Mouse (Mus musculus) NIH3T3 (cell line): ENCODE data around the gene Spsb2.
A peak's percentile ranks its signal among the peaks of the same experiment; 100 is the strongest.
"Not testable (repeated sequence)": the region's sequence is repeated elsewhere in the genome, so short reads cannot be mapped to it uniquely, and the experiment has no call there.

ENCODE experiments used
- DNase-seq: peaks from one replicate; pipeline ENCODE4 v3.0.0-alpha.2; 2012; ENCODE audit warnings: low read depth

The Spsb2 gene

DNA sequence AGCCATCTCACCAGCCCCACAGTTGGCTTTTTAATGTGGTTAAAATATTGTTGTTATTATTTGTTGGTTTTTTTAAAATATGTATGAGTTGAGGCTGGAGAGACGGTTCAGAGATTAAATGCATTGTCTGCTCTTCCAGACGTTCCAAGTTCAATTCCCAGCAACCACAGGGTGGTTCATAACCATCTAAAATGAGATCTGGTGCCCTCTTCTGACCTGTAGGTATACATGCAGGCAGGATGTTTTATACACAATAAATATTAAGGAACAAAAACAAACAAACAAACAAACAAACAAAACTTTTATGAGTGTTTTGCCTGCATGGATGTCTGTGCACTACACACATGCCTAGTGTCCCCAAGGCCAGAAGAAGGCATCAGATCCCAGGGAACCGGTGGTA lies 5.4 kb upstream of the Spsb2 start:
- no peak for DNase-seq

DNA sequence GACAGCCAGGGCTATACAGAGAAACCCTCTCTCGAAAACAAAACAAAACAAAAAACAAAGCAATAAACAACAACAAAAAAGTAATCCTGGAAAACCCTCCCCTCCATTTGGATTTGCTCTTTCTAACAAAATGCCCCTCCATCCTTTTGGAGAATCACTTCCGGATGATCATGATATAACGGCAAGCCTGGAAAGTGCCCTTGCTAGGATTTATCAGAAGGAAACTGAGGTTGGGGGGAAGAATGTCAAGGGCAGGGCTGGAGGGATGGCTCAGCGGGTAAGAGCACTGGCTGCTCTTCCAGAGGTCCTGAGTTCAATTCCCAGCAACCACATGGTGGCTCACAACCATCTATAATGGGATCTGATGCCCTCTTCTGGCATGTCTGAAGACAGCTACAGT lies 4.8 kb upstream of the Spsb2 start:
- not testable (repeated sequence) for DNase-seq

DNA sequence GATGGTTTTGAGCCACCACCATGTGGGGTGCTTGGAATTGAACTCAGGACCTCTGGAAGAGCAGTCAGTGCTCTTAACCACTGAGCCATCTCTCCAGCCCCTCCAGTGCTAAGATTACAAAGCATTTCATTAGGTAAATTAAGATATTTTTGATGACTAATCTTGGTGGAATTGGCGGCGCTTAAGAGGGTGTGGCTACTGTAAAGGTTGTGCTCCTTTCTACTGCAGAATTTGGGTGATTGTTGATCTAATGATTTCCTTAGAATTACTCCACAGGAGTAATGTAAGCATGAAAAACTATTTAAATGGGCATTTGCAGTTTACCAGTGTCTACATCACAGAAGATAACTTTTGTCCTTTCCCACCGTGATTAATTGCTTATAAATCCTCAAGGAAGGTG lies 4.1 kb upstream of the Spsb2 start:
- no peak for DNase-seq

DNA sequence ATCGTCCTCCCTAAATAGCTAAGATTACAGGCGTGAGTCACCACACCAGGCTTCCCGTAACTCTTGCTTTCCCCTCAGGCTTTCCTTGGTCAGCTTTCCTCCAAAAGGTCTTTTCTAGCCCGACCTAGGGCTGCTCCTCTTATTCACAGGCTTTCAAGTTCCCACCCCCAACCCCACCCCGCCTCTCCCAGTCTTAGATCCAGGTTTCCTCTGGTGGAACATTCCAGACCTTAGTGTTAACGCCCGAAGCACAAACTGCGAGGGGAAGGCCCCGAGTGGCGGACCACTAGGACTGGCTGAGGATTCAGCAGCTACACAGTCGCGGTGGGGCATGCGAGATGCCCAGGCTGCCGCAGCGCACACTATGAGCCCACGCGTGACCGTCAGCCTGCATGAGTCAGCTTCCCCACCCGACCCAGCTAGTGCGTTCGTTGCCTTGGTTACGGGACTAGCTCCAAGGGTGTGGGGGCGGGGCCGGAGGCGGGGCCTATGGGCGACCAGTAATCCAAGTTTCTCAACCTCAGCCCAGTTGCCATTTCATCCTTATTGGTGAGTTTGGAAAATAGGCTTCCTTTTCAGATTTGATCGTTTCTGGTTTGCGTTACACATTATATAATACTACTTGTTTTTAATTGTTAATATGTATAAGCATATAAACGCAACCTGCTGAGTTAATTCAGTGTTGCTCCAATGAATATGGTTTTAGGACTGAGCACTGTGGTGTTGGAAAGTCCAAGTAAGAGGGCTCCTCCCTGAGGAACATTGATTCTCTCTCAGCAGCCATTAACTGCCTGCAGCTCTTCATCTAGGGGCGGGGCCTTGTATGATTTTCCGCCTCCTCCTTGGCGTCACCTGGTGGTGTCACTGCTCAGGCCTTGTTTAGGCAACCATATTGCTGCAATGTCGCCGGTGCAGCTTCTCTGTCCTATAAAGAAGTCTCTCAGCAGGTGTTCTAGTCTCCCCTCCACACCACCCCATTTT lies 2.8 kb upstream of the Spsb2 start:
- peak; percentile 100 for DNase-seq

DNA sequence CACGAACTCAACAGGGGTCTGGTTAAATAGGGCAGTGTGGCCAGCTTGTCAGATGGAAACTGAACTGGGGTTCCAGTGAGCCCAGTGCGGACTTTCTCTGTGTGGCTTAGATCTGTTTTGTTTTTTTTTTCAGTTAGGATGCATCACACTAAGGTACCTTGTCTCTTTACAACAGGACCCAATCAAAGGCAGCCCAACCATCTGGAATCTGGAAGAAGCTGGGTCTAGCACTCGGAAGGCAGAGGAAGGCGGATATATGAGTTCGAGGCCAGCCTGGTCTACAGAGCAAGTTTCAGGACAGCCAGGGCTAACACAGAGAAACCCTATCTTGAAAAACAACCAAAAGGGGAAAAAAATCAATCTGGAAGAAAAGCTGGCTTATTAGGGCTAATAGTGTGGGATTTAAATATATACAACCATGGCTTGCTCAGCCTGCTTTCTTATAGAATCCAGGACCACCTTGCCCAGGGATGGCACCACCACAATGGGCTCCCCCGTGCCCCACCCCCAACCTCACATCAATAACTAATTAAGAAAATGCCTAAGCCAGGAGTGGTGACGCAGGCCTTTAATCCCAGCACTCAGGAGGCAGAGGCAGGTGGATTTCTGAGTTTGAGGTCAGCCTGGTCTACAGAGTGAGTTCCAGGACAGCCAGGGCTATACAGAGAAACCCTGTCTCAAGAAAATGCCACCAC lies 1.9 kb upstream of the Spsb2 start:
- no peak for DNase-seq

DNA sequence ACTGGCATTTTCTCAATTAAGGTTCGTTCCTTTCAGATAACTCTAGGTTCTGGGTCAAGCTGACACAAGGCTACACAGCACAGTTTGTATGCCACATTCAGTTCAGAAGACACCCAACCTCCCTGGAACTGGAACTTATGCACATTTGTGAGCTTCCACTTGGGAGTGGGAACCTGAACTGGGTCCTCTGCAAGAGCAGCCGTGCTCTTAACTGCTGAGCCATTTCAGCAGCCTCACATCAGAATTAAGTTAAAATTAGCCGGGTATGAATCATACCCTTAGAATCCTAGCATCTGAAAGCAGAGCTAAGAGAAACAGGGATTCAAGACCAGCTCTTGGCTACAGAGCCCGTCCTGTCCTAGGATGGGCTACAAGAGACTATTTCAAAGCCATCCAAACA lies 1.1 kb upstream of the Spsb2 start:
- peak; percentile 76 for DNase-seq

DNA sequence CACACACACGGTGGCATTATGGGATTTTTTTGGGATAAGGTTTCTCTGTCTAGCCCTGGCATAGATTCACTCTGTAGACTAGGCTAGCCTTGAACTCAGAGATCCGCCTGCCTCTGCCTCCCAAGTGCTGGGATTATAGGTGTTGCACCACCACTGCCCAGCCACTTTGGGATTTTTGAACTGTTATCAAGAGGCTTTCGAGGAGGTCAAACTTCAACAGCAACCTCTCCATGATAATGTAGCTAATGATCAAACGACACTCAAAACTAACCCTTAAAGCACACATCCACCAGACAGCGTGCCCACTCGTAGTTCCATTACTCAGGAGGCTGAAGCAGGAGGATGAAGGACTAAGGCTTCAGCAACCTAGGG lies 489 bp upstream of the Spsb2 start:
- DNase-seq = no peak

DNA sequence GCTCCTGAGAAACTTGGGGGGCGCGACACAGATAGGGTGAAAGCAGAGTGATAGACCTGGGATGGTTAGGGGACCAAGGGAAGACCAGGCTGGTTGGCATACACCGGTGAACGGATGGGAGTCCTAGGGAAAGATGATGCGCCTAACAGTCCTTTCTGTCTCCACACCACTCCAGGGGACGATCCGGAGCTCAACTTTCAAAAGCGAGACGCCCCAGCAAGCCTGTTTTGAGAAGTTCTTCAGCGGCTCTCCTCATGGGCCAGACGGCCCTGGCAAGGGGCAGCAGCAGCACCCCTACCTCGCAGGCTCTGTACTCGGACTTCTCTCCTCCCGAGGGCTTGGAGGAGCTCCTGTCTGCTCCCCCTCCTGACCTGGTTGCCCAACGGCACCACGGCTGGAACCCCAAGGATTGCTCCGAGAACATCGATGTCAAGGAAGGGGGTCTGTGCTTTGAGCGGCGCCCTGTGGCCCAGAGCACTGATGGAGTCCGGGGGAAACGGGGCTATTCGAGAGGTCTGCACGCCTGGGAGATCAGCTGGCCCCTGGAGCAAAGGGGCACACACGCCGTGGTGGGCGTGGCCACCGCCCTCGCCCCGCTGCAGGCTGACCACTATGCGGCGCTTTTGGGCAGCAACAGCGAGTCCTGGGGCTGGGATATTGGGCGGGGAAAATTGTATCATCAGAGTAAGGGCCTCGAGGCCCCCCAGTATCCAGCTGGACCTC lies 752 bp downstream of the Spsb2 start:
- peak; percentile 96 for DNase-seq

DNA sequence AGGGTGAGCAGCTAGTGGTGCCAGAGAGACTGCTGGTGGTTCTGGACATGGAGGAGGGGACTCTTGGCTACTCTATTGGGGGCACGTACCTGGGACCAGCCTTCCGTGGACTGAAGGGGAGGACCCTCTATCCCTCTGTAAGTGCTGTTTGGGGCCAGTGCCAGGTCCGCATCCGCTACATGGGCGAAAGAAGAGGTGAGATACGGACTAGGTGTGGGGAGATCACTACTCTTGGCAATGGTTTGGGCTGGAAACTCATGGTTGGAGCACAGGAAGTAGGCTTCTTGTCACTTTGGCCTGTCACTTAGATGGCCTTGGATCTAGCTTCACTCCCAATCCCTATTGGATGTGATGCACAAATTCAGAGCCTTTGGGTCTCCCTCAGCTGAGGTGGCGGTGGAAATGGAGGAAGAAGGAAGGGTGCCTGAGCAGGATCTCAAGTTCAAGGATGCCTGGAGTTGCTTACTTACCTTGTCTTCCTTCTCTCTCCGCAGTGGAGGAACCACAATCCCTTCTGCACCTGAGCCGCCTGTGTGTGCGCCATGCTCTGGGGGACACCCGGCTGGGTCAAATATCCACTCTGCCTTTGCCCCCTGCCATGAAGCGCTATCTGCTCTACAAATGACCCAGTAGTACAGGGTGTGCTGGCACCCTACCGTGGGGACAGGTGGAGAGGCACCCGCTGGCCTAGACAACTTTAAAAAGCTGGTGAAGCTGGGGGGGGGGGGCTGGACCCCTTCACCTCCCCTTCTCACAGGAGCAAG lies 1.5 kb downstream of the Spsb2 start:
- no peak for DNase-seq

DNA sequence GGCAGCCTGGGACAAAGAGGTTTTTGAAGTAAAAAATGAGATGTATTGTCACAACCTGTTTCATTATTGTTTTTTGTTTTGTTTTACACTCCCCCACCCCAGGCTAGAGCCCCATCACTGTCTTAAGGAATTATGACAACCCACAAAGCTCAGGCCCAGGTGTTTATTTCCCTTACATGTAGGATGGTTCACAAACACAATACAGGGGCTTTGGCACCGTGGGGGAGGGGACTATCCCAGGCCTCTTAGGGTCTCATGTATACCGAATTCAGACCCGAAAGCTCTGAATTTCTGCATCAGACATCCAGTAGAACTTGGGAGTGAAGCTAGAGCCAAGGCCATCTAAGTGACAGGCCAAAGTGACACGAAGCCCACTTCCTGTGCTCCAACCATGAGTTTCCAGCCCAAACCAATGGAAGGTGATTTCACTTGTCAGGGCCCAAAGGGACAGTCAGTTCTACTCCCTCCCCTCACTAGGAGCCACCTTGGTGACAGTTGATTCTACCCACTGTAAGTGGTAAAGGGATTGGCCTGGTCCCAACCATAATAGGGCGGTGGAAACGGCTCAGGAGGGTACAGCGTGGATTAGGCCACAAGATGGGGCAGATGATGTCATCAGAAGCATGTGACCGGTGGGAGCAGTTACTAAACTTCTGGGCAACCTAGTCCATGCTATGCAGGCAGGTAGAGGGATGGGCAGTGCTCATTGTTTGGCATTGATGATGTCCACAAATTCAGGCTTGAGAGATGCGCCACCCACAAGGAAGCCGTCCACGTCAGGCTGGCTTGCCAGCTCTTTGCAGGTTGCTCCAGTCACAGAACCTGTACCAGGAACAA lies 2.3 kb downstream of the Spsb2 start:
- not testable (repeated sequence) for DNase-seq

DNA sequence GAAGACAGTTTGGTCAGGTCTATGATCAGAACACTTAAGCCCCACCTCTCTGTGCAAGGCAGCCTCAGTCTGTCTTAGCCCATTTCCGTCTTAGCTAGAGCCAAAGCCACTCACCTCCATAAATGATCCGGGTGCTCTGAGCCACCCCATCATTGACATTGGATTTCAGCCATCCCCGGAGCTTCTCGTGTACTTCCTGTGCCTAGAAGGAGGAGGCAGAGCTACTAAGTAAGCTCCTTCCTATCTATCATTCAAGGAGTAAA lies 2.9 kb downstream of the Spsb2 start:
- no peak for DNase-seq

DNA sequence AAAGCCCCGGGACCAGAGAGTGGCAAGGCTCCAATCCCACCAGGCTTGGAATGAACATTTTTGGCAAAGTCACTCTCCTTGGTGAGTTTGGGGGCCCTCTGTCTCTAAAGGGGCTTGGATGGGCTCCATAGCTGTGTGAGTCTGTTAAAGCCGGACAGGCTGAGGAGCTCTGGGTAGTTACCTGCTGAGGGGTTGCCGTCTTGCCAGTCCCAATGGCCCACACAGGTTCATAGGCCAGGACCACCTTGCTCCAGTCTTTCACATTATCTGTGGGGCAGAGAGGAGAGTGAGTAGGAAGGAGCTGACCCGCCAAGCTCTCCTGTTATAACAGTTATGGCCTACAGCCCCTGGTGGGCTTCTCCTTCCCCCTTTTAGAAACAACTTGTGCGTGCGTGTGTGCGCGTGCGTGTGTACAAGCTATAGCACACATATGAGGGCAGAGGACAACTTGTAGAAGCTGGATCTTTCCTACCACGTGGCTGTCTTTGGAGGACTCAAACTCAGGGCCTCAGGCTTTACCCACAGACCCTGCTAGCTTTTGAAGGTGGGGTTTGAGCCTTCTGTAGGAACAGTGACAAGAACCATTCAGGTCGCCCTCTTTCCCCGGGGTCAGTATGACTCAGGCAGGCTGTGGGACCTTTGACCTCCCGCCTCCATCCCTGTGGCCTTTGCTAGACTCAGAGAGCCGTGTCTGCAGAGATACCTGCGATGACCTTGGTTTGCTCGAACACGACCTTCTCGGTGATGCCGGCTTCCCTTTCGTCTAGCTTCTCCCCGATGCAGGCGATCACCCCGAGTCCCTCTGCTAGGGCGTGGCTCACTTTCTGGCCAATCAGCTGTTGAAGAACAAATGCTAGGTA lies 3.5 kb downstream of the Spsb2 start:
- DNase-seq = no peak

DNA sequence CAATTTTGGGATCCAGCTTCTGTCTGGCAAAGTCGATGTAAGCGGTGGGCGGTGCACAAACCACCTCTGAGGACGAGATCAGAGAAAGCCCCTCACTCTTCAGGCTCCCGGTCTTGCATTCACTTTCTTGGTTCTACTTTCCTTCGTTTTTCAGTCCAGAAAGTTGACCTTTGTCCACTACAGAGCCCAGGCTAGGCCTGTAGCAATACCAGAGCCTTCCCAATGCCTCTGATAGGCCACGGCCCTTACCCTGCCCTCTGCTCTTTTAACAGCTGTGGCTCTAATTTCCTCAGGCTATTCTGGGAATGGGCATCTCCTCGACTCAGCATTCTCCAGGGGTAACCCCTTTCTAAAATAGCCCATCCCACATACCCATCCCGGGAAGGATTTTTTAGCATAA lies 4.4 kb downstream of the Spsb2 start:
- no peak for DNase-seq

DNA sequence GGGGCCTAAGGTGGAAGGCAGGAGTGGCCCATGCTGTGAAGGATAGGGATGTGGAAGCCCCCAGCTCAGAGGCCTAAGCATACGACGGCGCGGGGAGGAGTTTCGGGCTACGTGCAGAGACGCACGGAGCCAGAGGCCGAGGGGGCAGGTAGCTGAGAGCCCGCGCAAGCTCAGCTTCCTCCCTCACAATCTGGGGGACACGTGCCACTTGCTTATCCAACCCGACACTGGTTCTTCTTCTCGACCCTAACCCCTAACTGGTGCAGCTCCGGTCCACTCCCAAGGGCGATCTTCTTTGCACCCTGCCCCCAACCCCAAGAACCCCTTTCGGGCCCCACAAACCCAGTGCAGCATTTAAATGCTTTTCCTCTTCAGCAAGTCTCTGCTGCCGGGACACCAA lies 5.0 kb downstream of the Spsb2 start:
- DNase-seq = peak; percentile 83

DNA sequence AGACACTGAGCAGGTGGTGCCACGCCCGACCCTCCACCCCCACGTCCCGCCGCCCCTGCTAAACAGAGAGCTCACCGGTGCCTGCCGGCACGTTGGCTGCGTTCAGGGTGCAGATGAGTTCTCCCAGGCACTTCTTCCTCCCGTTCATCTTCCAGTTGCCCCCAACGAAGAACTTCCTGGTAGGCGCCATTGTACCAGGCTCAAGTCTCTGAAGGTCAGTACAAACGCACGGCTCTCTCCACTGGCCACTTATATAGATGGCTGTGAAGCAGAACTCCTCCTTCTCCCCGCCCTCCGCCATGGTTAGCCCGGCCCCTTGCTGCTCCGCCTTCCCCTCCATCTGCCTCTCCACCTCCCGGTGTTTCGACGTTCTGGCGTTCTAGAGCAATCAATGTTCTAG lies 5.5 kb downstream of the Spsb2 start, which contains the start of gene Tpi1:
Gene Tpi1 (minus strand): TSS at position 364 of the 400 bp plus-strand sequence.
- peak; percentile 97 for DNase-seq

DNA sequence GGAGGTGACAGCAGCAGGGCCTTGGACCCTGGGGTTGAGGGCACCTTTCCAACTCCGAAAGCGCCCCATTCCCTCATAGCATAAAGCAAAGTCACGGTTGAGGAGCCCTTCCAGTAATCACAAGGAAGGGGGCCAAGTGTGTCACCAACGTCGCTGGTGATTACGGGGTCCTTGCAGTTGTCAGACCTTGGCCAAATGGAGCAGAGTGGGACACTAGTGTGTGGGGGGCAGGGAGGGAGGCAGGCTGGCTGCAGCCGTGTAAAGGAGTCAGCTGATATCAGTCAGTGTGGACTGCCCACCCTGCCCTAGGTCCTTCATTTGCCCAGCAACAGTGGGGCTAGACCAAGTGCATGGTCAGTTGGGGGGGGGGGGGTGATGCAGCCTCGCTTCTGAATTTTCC lies 6.0 kb downstream of the Spsb2 start:
- no peak for DNase-seq

DNA sequence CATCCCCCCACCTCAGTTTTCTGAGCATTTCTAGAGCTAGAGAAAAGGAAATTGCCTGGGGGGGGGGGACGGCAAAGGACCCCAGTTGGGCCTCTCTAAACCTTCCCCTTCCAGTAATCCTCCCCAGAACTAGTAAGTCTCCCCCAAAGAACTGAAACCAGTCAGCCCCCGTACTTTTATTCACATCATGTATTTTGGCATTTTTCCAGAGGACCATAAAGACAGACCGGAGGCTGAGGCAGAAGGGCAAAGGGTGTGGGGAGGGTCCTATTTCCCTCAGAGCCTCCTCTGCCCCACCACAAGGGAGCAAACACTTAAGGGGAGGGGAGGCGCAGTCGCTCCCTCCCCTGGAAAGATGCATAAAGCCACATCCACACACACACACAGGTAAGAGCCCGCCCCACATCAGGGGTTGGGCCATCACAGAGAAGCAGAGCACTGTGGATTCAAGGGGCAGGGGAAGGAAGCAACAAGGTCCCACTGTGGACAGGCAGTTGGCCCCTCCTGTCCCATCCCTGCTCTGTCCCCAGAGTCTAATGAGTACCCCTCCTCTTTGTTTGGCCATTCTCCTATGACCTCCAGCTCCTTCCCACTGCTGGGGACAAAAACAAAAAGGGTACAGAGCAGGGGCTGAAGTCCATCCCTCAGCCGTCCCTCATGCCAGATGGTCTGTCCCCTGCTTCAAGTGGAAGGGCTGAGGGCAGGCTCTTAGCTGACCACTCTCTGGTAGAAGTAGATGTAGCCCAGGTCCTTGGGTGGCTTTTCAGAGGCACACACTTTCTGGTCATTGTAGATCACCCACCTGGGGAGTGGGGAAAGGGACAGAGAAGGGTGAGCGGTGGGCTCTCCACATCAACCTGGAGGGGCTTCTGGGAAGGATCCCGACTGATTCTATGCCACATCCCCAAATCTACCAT lies 6.7 kb downstream of the Spsb2 start:
- DNase-seq = no peak

DNA sequence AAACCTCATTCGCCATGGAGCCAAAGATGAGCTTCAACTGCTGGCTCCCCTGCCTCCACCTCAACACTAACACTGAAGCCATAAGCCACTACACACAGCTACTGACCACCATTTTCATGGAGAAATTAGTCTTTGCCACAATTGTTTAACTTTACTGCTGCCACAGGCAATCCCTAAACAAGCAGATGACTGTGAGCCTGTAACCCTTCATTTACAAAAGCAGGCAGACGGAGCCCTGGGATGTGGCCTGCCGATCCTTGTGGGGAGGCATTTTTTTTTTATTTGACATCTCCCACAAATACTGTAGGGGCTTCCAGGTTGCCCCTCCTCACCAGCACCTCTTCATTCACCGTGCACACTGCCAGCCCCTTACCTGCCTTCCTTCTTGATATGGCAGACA lies 8.2 kb downstream of the Spsb2 start:
- no peak for DNase-seq

DNA sequence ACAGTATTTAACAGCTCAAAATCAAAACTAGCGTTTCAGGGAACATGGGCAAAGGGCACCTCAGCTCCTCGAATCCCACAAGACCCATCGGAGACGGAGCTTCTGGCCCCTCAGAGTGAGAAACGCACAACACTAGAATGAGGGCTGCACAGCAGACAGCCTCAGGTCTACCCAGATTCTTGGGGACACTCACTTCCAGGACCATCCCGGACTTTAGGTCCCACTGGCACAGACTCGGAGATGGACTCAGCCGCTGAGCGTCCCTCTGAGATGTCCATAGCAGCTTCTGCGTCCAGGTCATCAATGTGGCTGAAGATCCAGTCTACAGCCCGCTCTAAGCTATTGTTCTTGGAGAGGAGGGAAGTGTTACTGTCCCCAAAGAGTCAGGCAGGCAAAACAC lies 8.7 kb downstream of the Spsb2 start:
- DNase-seq = no peak
